Mouse (Mus musculus): ENCODE measurements around the gene Bsn. TPM values are rescaled to one million over a fixed set of nuclear protein-coding genes. Genes with fewer than 3 reads are reported as not detected.

Bsn gene
- total and polyA plus RNA-seq, 2 experiments from 2014 or later = 0.03 to 0.42 TPM

DNA sequence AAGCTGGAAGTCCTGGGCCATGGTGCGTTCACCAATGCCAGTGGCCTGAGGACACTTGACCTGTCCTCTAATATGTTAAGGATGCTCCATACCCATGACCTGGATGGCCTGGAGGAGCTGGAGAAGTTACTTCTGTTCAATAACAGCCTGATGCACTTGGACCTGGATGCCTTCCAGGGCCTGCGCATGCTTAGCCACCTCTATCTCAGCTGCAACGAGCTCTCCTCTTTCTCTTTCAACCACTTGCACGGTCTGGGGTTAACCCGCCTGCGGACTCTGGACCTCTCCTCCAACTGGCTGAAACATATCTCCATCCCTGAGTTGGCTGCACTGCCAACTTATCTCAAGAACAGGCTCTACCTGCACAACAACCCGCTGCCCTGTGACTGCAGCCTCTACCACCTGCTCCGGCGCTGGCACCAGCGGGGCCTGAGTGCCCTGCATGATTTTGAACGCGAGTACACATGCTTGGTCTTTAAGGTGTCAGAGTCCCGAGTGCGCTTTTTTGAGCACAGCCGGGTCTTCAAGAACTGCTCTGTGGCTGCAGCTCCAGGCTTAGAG, 136.4 kb downstream of the Bsn start:
- Histone ChIP-seq H3K4me3 (ENCODE audit: low read depth, low read length) (no peak overlapping the region), H3K36me3 (replicated peaks; ENCODE audit: control insufficient read depth, insufficient read depth, low read length) (peaks cover 56% of the 10 kb centered on the region), H3K4me1 (ENCODE audit: control insufficient read depth, insufficient read depth) (peaks cover 5% of the 10 kb centered on the region; the same call in 1 of the 2 replicates), H3K4me2 (ENCODE audit: low read depth, low read length) (no peak overlapping the region), H3K27ac (ENCODE audit: low read depth) (no peak overlapping the region), H3K27me3 (ENCODE audit: control insufficient read depth, insufficient read depth, low read length) (no peaks in the 10 kb centered on the region), H3K9me3 (replicated peaks; ENCODE audit: control insufficient read depth, low read length) (no peaks in the 10 kb centered on the region), H3K9ac (replicated peaks; ENCODE audit: low read depth, low read length) (no peak overlapping the region; the same call in 1 of the 2 replicates)
- DNase-seq (ENCODE audit: low spot score) = no peak
- 81% methylated on average over 15 of the region's 15 CpGs for WGBS
- no peak for TF ChIP-seq EP300 (IDR thresholded peaks at IDR 0.05; ENCODE audit: low read depth)
- TF ChIP-seq CTCF (IDR thresholded peaks at IDR 0.05; ENCODE audit: low read depth) = no peak
- ATAC-seq (ENCODE audit: insufficient read depth, low read depth) = no peak

DNA sequence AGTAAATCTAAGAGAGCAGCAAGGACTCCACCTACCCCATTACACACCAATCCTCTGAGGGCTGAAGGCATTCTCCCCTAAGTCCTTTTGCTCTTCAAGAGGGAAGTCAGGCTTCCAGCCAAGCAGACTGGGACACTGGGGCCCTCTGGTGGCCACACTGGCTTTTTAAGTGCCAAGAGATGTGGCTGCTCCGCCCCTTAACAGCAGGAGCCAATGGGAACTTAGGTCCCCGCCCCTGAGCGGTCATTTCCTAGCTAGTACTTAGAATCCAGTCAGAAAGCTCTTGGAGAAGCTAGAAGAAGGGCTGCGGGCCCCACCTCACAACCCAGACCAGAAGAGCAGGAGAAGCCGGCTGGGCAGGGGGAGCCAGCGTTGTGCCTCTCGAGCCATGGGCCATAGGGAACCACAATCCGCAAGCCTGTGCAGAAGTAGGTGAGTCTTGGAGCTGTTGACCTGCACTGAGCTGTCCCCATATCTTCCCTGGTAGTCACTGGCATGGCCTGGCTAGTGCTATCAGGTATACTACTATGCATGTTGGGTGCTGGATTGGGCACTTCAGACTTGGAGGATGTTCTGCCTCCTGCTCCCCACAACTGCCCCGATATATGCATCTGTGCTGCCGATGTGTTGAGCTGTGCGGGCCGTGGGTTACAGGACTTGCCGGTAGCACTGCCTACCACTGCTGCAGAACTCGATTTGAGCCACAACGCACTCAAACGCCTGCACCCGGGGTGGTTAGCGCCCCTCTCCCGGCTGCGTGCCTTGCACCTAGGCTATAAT, 137.1 kb downstream of the Bsn start, which contains the start of gene Amigo3:
Gene Amigo3, plus strand, starts transcription at position 275 of the 780 bp plus-strand sequence.
- TF ChIP-seq EP300 (IDR thresholded peaks at IDR 0.05; ENCODE audit: low read depth) (no peak), CTCF (IDR thresholded peaks at IDR 0.05; ENCODE audit: low read depth) (peak; percentile 92)

DNA sequence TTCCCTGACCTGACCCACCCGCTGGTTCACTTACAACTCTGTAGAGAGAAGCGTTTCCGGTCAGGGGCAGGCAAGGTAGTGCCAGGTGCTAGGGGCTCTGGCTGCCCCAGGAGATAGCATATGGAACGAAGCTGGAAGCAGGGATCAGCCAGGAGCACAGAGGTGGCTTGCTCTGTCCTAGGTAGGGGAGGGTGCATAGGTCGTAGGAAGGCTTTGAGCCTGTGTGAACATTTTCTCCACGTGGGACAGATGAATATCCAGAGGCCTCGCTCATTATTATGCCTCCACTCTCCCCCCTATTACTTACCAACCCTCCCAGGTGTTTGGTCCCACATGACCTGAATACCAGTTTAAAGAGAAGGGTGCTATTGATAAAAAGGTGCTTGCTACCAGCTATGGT, 137.8 kb downstream of the Bsn start:
- no peak for TF ChIP-seq CTCF (IDR thresholded peaks at IDR 0.05; ENCODE audit: low read depth)
- TF ChIP-seq EP300 (IDR thresholded peaks at IDR 0.05; ENCODE audit: low read depth) = no peak
- Histone ChIP-seq H3K9me3 (replicated peaks; ENCODE audit: control insufficient read depth, low read length) (no peaks in the 10 kb centered on the region), H3K4me2 (ENCODE audit: low read depth, low read length) (no peak overlapping the region), H3K4me3 (ENCODE audit: low read depth, low read length) (no peak overlapping the region), H3K27me3 (ENCODE audit: control insufficient read depth, insufficient read depth, low read length) (no peaks in the 10 kb centered on the region), H3K36me3 (replicated peaks; ENCODE audit: control insufficient read depth, insufficient read depth, low read length) (peaks cover 49% of the 10 kb centered on the region), H3K9ac (replicated peaks; ENCODE audit: low read depth, low read length) (no peak overlapping the region), H3K27ac (ENCODE audit: low read depth) (peak overlapping the region; percentile 69; the same call in 1 of the 2 replicates), H3K4me1 (ENCODE audit: control insufficient read depth, insufficient read depth) (peaks cover 15% of the 10 kb centered on the region)
- no peak for ATAC-seq (ENCODE audit: insufficient read depth, low read depth)
- WGBS = 63% methylated on average over 7 of the region's 7 CpGs
- no peak for DNase-seq (ENCODE audit: low spot score)

More for the DNA sequence above, 137.1 kb downstream of the Bsn start, which contains the start of gene Amigo3:
- Histone ChIP-seq H3K36me3 (replicated peaks; ENCODE audit: control insufficient read depth, insufficient read depth, low read length) (peaks cover 50% of the 10 kb centered on the region), H3K27ac (ENCODE audit: low read depth) (peak within 1 kb of the TSS; percentile 69; the same call in 1 of the 2 replicates), H3K4me1 (ENCODE audit: control insufficient read depth, insufficient read depth) (peaks cover 10% of the 10 kb centered on the region), H3K9ac (replicated peaks; ENCODE audit: low read depth, low read length) (no peak within 1 kb of the TSS; the same call in 1 of the 2 replicates), H3K4me3 (ENCODE audit: low read depth, low read length) (peak within 1 kb of the TSS; percentile 20; the same call in 1 of the 2 replicates), H3K27me3 (ENCODE audit: control insufficient read depth, insufficient read depth, low read length) (no peaks in the 10 kb centered on the region), H3K9me3 (replicated peaks; ENCODE audit: control insufficient read depth, low read length) (no peaks in the 10 kb centered on the region), H3K4me2 (ENCODE audit: low read depth, low read length) (peak within 1 kb of the TSS; percentile 62)
- WGBS = 53% methylated on average over 20 of the region's 20 CpGs
- DNase-seq (ENCODE audit: low spot score) (peak; percentile 98), ATAC-seq (ENCODE audit: insufficient read depth, low read depth) (peak; percentile 63)

DNA sequence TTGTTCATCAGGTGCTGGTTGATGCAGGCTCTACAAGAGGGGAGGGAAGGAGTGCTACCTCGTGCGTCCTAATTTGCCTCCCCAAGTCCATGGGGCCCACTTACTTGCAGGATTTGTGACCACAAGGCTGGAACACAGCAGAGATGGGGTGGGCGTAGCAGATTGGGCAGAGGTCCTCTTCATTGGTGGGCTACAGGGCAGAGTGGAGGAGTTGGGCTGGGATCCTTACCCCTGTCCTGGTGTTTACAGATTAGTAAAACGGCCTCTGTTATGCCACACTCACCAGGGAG, 138.3 kb downstream of the Bsn start:
- peaks cover 15% of the 10 kb centered on the region for H3K4me1 ChIP-seq (ENCODE audit: control insufficient read depth, insufficient read depth)
- WGBS = 89% methylated on average over 4 of the region's 4 CpGs
- peaks cover 52% of the 10 kb centered on the region for H3K36me3 ChIP-seq (replicated peaks; ENCODE audit: control insufficient read depth, insufficient read depth, low read length)
- TF ChIP-seq EP300 (IDR thresholded peaks at IDR 0.05; ENCODE audit: low read depth) (no peak), CTCF (IDR thresholded peaks at IDR 0.05; ENCODE audit: low read depth) (no peak)
- H3K9ac ChIP-seq (replicated peaks; ENCODE audit: low read depth, low read length) = no peak overlapping the region
- H3K27ac ChIP-seq (ENCODE audit: low read depth) = no peak overlapping the region
- H3K9me3 ChIP-seq (replicated peaks; ENCODE audit: control insufficient read depth, low read length) = no peaks in the 10 kb centered on the region
- H3K27me3 ChIP-seq (ENCODE audit: control insufficient read depth, insufficient read depth, low read length) = no peaks in the 10 kb centered on the region
- DNase-seq (ENCODE audit: low spot score) = no peak
- no peak for ATAC-seq (ENCODE audit: insufficient read depth, low read depth)
- H3K4me3 ChIP-seq (ENCODE audit: low read depth, low read length) = no peak overlapping the region
- no peak overlapping the region for H3K4me2 ChIP-seq (ENCODE audit: low read depth, low read length)

DNA sequence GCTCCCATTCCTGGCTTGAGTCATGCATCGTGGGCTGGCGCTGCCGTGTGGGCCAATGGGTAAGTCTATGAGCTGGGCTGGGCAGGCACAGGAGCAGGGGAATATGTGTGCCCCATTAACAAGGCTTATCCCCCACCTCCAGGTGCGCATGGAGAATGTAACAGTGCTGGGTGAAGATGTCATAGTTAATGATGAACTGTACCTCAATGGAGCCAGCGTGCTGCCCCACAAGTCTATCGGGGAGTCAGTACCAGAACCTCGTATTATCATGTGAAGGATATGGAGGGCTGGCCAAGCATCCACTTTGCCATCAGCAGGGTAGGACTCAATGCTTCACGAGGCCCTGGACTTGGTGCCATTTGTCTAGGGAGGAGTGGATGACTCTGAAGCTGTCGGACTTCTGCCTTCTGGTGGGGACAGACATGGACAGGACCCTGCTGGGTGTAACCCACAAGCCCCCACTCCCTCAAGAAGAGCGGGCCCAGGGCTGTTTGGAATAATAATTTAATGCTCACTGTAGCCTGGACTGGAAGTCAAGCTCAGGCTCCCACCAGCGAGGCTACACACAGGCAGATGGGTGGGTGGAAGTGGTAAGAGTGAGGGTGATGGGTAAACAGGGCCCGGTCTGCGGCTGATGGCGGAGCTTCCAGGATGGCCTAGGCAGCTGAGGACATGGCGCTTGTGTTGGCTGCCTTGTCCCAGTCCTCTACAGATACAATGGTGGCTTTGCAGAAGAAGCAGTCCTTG, 138.8 kb downstream of the Bsn start:
- 90% methylated on average over 15 of the region's 15 CpGs for WGBS
- Histone ChIP-seq H3K9me3 (replicated peaks; ENCODE audit: control insufficient read depth, low read length) (no peaks in the 10 kb centered on the region), H3K4me2 (ENCODE audit: low read depth, low read length) (no peak overlapping the region), H3K9ac (replicated peaks; ENCODE audit: low read depth, low read length) (no peak overlapping the region), H3K4me1 (ENCODE audit: control insufficient read depth, insufficient read depth) (peaks cover 15% of the 10 kb centered on the region), H3K27me3 (ENCODE audit: control insufficient read depth, insufficient read depth, low read length) (no peaks in the 10 kb centered on the region), H3K4me3 (ENCODE audit: low read depth, low read length) (no peak overlapping the region), H3K36me3 (replicated peaks; ENCODE audit: control insufficient read depth, insufficient read depth, low read length) (peaks cover 53% of the 10 kb centered on the region), H3K27ac (ENCODE audit: low read depth) (no peak overlapping the region)
- ATAC-seq (ENCODE audit: insufficient read depth, low read depth) = no peak
- TF ChIP-seq EP300 (IDR thresholded peaks at IDR 0.05; ENCODE audit: low read depth) = no peak
- DNase-seq (ENCODE audit: low spot score) = no peak
